Mouse (Mus musculus) midbrain, embryonic 13.5 days (tissue): ENCODE results near the gene Otulin. TPM values are rescaled to one million over a fixed set of nuclear protein-coding genes. Genes with fewer than 3 reads are reported as not detected.
A peak's percentile ranks its signal among the peaks of the same experiment; 100 is the strongest.

ENCODE experiments used
- ATAC-seq: fragments of 200-750 bp; cut with Nextera tagmentation; 2 replicates; pipeline ENCODE4 v1.8.0; 2017; ENCODE audit warnings: mild to moderate bottlenecking, moderate TSS enrichment, moderate library complexity
- H3K27ac ChIP-seq: fragments of 300-500 bp; sonication (generic); 2 replicates; pipeline ENCODE4 v1.5.1; 2015; ENCODE audit warnings: inconsistent platforms, mild to moderate bottlenecking, moderate library complexity
- H3K27me3 ChIP-seq: fragments of 300-500 bp; sonication (generic); 2 replicates; pipeline ENCODE4 v1.6.1; 2015; ENCODE audit warnings: mild to moderate bottlenecking, inconsistent platforms
- H3K36me3 ChIP-seq: fragments of 300-500 bp; sonication (generic); 2 replicates; pipeline ENCODE4 v1.6.1; 2015; ENCODE audit warnings: mild to moderate bottlenecking, inconsistent platforms
- H3K4me1 ChIP-seq: fragments of 300-500 bp; sonication (generic); replicated peaks from 2 replicates; pipeline ENCODE4 v1.6.1; 2015; ENCODE audit warnings: inconsistent platforms
- H3K4me2 ChIP-seq: fragments of 300-500 bp; sonication (generic); replicated peaks from 2 replicates; pipeline ENCODE4 v1.6.1; 2015; ENCODE audit warnings: moderate library complexity, mild to moderate bottlenecking, inconsistent platforms
- H3K4me3 ChIP-seq: fragments of 300-500 bp; sonication (generic); replicated peaks from 2 replicates; pipeline ENCODE4 v1.5.1; 2015; ENCODE audit warnings: mild to moderate bottlenecking, inconsistent platforms
- H3K9ac ChIP-seq: fragments of 300-500 bp; sonication (generic); replicated peaks from 2 replicates; pipeline ENCODE4 v1.6.1; 2015; ENCODE audit warnings: mild to moderate bottlenecking, inconsistent platforms
- H3K9me3 ChIP-seq: fragments of 300-500 bp; sonication (generic); 2 replicates; pipeline ENCODE4 v1.6.1; 2016; ENCODE audit warnings: mild to moderate bottlenecking, inconsistent platforms
- WGBS: fragments of 180-500 bp; shearing (Covaris S2); methylation state at CpG from one replicate; pipeline ENCODE4 v1.1.7; 2015; 5-methylcytosine and 5-hydroxymethylcytosine counted together
- polyA plus RNA-seq: library from polyadenylated mRNA; unstranded; fragments of >200 nt; fragmentation: Nextera tagmentation; extraction: Ambion mirVana; gene quantifications from 2 replicates; pipeline ENCODE4 v1.2.1, GENCODE M21; 2015

The Otulin gene
- polyA plus RNA-seq, 1 experiment from 2014 or later, result 24.3 TPM

DNA sequence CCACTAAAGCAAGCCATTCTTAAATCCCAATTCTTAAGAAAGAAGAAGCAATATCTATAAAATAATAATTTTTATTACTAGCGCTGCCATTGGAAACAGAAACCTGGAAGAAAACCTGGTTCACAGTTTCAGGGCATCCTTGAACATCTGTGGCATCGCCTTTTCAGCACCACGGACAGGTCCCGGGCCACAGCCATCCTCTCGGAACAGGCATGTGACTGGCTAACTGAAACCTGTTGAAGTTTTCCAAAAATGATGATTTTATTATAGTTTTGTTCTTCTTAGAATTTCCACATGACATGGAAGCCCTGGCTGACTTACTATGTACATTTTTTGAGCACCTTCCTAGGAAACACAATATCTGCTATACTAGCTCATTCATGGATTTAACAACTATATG, 24.5 kb upstream of the Otulin start:
- WGBS, result 29% methylated on average over 5 of the region's 5 CpGs
- Histone ChIP-seq H3K4me3 (no peak overlapping the region), H3K36me3 (no peaks in the 10 kb centered on the region), H3K4me2 (no peak overlapping the region), H3K9ac (no peak overlapping the region), H3K27me3 (no peaks in the 10 kb centered on the region), H3K27ac (no peak overlapping the region), H3K9me3 (no peaks in the 10 kb centered on the region), H3K4me1 (no peaks in the 10 kb centered on the region)
- no peak for ATAC-seq

DNA sequence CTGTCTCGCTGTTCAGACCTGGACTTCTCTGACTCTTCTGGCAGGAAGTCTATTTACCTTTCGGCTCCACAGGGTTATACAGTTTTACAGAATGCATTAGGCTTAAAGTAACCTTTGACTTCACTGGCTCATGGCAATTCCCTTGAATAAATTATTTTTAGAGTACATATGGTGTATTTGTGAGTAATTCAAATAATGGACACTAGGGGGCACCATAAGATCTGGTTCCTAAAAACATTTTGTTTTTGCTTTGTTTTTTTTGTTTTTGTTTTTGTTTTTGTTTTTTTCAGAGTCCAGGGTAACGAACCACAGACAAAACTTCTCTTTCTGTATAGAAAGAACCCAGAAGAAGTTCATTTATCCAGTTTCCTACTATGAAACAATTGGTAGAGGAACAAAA, 17.2 kb upstream of the Otulin start:
- ATAC-seq, result peak; percentile 14; the same call in 1 of the 2 replicates
- H3K4me1 ChIP-seq, result no peaks in the 10 kb centered on the region
- H3K27ac ChIP-seq, result no peak overlapping the region
- H3K36me3 ChIP-seq, result no peaks in the 10 kb centered on the region
- no peak overlapping the region for H3K9ac ChIP-seq
- H3K4me2 ChIP-seq, result no peak overlapping the region
- H3K9me3 ChIP-seq, result no peaks in the 10 kb centered on the region
- 53% methylated on average over 3 of the region's 3 CpGs for WGBS
- H3K4me3 ChIP-seq, result no peak overlapping the region
- H3K27me3 ChIP-seq, result no peaks in the 10 kb centered on the region

- 94% methylated on average over 8 of the region's 8 CpGs for WGBS
- H3K4me3 ChIP-seq, result no peak overlapping the region
- ATAC-seq, result no peak
- no peak overlapping the region for H3K27ac ChIP-seq
- H3K4me2 ChIP-seq, result no peak overlapping the region
- no peak overlapping the region for H3K9ac ChIP-seq
- no peaks in the 10 kb centered on the region for H3K36me3 ChIP-seq
- H3K27me3 ChIP-seq, result no peaks in the 10 kb centered on the region
- no peaks in the 10 kb centered on the region for H3K9me3 ChIP-seq
- H3K4me1 ChIP-seq, result no peaks in the 10 kb centered on the region
Measured at GRCm38 (mm10) chr15:27646665-27647064, 16.2 kb upstream of the Otulin start.

- no peak overlapping the region for H3K4me2 ChIP-seq
- no peaks in the 10 kb centered on the region for H3K9me3 ChIP-seq
- H3K4me3 ChIP-seq, result no peak overlapping the region
- no peaks in the 10 kb centered on the region for H3K27me3 ChIP-seq
- H3K27ac ChIP-seq, result no peak overlapping the region
- H3K36me3 ChIP-seq, result no peaks in the 10 kb centered on the region
- WGBS, result 82% methylated on average over 3 of the region's 3 CpGs
- H3K4me1 ChIP-seq, result no peaks in the 10 kb centered on the region
- no peak for ATAC-seq
- no peak overlapping the region for H3K9ac ChIP-seq
Measured at GRCm38 (mm10) chr15:27645250-27645649, 14.8 kb upstream of the Otulin start.

DNA sequence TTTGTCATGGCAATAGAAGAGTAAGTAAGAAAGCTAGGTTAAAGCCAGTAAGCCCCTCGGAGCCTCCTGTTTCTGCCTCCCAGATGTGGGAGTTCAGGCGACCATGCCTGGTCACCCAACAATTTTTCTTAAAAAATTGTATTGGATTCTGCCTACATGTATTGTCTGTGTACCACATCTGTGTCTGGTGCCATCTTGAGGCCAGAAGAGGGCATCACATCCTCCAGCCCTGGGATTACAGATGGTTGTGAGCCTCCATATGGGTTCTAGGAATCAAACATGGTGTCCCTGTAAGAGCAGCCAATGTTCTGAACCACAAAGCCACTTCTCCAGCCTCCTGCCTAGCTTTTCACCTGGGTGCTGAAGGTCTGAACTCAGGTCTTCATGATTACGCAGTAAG, 12.4 kb upstream of the Otulin start:
- Histone ChIP-seq H3K4me2 (no peak overlapping the region), H3K36me3 (no peaks in the 10 kb centered on the region), H3K27ac (no peak overlapping the region), H3K4me3 (no peak overlapping the region), H3K27me3 (no peaks in the 10 kb centered on the region), H3K9ac (no peak overlapping the region), H3K9me3 (no peaks in the 10 kb centered on the region), H3K4me1 (no peaks in the 10 kb centered on the region)
- ATAC-seq, result no peak
- WGBS, result 88% methylated on average over 3 of the region's 3 CpGs

DNA sequence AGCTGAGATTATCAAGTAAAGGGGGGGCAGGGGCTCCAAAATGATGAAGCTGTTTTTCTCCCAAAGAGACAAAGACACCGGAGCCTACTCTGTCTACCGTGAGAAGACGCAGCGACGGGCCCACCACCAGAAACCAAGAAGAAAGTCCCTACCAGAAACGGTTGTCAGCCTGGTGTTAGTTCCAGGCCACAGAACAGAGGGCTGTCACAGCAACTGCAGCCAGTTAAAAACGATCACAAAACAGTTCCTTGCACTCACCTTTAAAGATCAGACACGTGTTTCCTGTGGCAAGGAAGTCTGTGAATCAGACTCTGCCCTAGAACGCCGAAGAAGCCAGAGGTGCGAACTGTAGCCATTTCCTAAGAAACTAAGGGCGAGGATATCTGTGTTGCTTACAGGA, 10.7 kb upstream of the Otulin start:
- Histone ChIP-seq H3K9me3 (no peaks in the 10 kb centered on the region), H3K27ac (no peak overlapping the region), H3K4me3 (no peak overlapping the region), H3K27me3 (no peaks in the 10 kb centered on the region), H3K36me3 (no peaks in the 10 kb centered on the region), H3K9ac (no peak overlapping the region), H3K4me1 (no peaks in the 10 kb centered on the region), H3K4me2 (no peak overlapping the region)
- 73% methylated on average over 12 of the region's 12 CpGs for WGBS
- no peak for ATAC-seq

- Histone ChIP-seq H3K4me3 (no peak overlapping the region), H3K27me3 (no peaks in the 10 kb centered on the region), H3K9ac (no peak overlapping the region), H3K27ac (no peak overlapping the region), H3K4me2 (no peak overlapping the region), H3K36me3 (no peaks in the 10 kb centered on the region), H3K9me3 (no peaks in the 10 kb centered on the region), H3K4me1 (peaks cover 14% of the 10 kb centered on the region)
- 84% methylated on average over 8 of the region's 8 CpGs for WGBS
- ATAC-seq, result no peak
Measured at GRCm38 (mm10) chr15:27633941-27634900, 3.7 kb upstream of the Otulin start.

DNA sequence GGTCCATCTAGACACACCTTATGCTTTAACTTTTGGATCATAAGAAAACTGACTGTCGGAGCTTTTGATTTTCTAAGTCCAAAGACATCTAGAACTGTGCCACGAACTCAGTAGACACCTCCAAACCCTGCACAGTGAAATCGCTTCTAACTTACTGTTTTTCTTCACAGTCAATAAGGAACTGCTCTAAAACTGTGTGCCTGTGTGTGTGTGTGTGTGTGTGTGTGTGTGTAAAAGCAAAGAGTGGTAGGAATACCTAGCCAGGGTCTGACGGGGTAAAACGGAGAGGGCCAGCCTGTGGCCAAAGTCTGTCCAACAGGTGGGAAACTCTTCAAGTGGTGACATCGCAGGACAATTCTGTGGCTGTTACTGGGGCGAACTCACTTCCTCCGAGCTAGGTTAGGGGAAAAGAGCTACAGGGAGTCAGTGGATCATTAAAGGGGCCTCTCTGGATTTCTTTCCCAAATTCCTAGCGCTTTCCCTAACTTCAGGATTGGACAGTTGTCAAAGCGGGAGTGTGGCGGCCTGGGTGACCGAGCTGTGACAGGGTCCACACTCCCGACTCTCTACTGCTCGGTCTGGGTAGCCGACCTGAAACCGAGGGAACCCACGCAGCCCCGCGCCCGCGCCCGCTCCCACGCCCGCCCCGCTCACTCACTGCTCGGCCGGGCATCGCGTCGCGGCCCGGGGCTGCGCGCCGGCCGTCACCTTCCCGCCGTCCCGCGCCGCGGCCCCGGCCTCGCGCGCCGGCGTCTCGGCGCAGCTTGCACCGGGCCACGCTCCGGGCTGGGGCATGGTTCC, 493 bp downstream of the Otulin start:
- Histone ChIP-seq H3K4me1 (peaks cover 26% of the 10 kb centered on the region), H3K27ac (peak overlapping the region; percentile 51; the same call in 1 of the 2 replicates), H3K27me3 (no peaks in the 10 kb centered on the region), H3K36me3 (peaks cover 20% of the 10 kb centered on the region), H3K4me3 (peak overlapping the region; percentile 91), H3K4me2 (peak overlapping the region; percentile 76), H3K9ac (peak overlapping the region; percentile 83), H3K9me3 (no peaks in the 10 kb centered on the region)
- ATAC-seq, result peak; percentile 6; the same call in 1 of the 2 replicates
- WGBS, result 2% methylated on average over 52 of the region's 53 CpGs

- Histone ChIP-seq H3K27me3 (no peaks in the 10 kb centered on the region), H3K36me3 (peaks cover 20% of the 10 kb centered on the region), H3K4me3 (0 out of 2 replicates have a peak overlapping the region, but pooled peaks have one; percentile 91), H3K4me1 (peaks cover 26% of the 10 kb centered on the region), H3K4me2 (peak overlapping the region; percentile 76), H3K9me3 (no peaks in the 10 kb centered on the region), H3K9ac (0 out of 2 replicates have a peak overlapping the region, but pooled peaks have one; percentile 10), H3K27ac (no peak overlapping the region)
- WGBS, result 82% methylated on average over 4 of the region's 4 CpGs
- no peak for ATAC-seq
Measured at GRCm38 (mm10) chr15:27629046-27629445, 1.4 kb downstream of the Otulin start.

DNA sequence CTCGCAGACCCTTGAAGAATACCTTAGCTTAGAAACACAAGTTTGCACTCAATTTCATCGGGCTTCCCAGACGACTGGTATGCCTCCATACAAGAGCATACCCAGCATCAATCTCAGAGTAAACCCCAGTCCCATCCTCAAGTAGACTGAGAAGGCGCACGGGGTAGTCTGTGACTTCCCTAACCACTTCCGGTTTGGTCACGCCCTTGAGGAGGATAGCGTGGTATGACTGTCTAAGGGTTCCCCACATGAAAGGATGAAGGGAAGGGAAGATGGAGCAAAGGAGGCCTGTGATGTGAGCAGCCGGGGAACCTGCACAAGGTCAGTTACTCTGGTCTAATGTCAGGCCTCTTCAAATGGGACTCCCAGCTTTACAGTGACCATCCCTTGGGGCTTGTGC, 2.7 kb downstream of the Otulin start:
- H3K4me1 ChIP-seq, result peaks cover 26% of the 10 kb centered on the region
- no peak overlapping the region for H3K4me3 ChIP-seq
- 94% methylated on average over 9 of the region's 9 CpGs for WGBS
- no peak overlapping the region for H3K27ac ChIP-seq
- H3K36me3 ChIP-seq, result peaks cover 25% of the 10 kb centered on the region
- no peak for ATAC-seq
- no peak overlapping the region for H3K4me2 ChIP-seq
- no peaks in the 10 kb centered on the region for H3K27me3 ChIP-seq
- H3K9me3 ChIP-seq, result no peaks in the 10 kb centered on the region
- H3K9ac ChIP-seq, result no peak overlapping the region

DNA sequence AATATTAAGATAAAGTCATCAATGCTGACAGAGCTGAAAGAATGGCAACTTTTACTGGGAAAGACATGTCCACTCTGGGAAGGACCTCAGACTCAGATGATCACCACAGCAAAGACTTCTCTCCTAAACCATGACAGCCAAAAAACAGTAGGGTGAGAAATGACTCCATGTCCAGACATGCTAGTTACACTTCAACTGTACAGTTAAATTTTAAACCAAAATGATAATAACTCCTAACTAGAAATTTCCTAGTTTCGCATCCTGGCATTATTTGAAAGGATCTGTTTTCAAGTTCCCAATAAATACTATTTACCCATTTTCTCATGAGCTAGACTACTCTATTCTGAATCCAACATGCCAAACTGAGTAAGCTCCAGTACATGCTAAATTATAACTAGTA, 4.2 kb downstream of the Otulin start:
- Histone ChIP-seq H3K9ac (no peak overlapping the region), H3K9me3 (no peaks in the 10 kb centered on the region), H3K4me2 (no peak overlapping the region), H3K4me1 (peaks cover 25% of the 10 kb centered on the region), H3K27me3 (no peaks in the 10 kb centered on the region), H3K27ac (no peak overlapping the region), H3K4me3 (no peak overlapping the region), H3K36me3 (peaks cover 34% of the 10 kb centered on the region)
- no peak for ATAC-seq
- WGBS, result 92% methylated on average over 1 of the region's 1 CpGs

- peaks cover 21% of the 10 kb centered on the region for H3K4me1 ChIP-seq
- no peak for ATAC-seq
- H3K9me3 ChIP-seq, result no peaks in the 10 kb centered on the region
- 88% methylated on average over 10 of the region's 10 CpGs for WGBS
- no peak overlapping the region for H3K4me3 ChIP-seq
- no peaks in the 10 kb centered on the region for H3K27me3 ChIP-seq
- no peak overlapping the region for H3K4me2 ChIP-seq
- H3K36me3 ChIP-seq, result peaks cover 34% of the 10 kb centered on the region
- H3K27ac ChIP-seq, result no peak overlapping the region
- H3K9ac ChIP-seq, result no peak overlapping the region
Measured at GRCm38 (mm10) chr15:27625890-27626255, 4.6 kb downstream of the Otulin start.
